Mouse (Mus musculus) midbrain, embryonic 10.5 days (tissue): ENCODE data around the gene Sirpb1a. TPM values are rescaled to one million over a fixed set of nuclear protein-coding genes. Genes with fewer than 3 reads are reported as not detected.
"Not testable (repeated sequence)": the region's sequence is repeated elsewhere in the genome, so short reads cannot be mapped to it uniquely, and the experiment has no call there.

Source experiments
- DNase-seq: peaks from one replicate; pipeline ENCODE4 v3.0.0-alpha.2; 2017; ENCODE audit warnings: low spot score
- H3K27ac ChIP-seq: fragments of 300-500 bp; sonication (generic); replicated peaks from 2 replicates; pipeline ENCODE4 v1.5.1; 2016; ENCODE audit warnings: mild to moderate bottlenecking
- H3K27me3 ChIP-seq: fragments of 300-500 bp; sonication (generic); 2 replicates; pipeline ENCODE4 v1.6.1; 2016; ENCODE audit warnings: low read depth, mild to moderate bottlenecking; ENCODE audit not compliant: poor library complexity, severe bottlenecking
- H3K36me3 ChIP-seq: fragments of 300-500 bp; sonication (generic); 2 replicates; pipeline ENCODE4 v1.6.1; 2016; ENCODE audit warnings: mild to moderate bottlenecking, moderate library complexity
- H3K4me1 ChIP-seq: fragments of 300-500 bp; sonication (generic); 2 replicates; pipeline ENCODE4 v1.6.1; 2016
- H3K4me3 ChIP-seq: fragments of 300-500 bp; sonication (generic); 2 replicates; pipeline ENCODE4 v1.5.1; 2016; ENCODE audit warnings: mild to moderate bottlenecking, moderate library complexity
- H3K9me3 ChIP-seq: fragments of 300-500 bp; sonication (generic); replicated peaks from 2 replicates; pipeline ENCODE4 v1.6.1; 2016; ENCODE audit warnings: mild to moderate bottlenecking
- WGBS: fragments of 180-500 bp; shearing (Covaris S2); methylation state at CpG from one replicate; pipeline ENCODE4 v1.1.7; 2016; 5-methylcytosine and 5-hydroxymethylcytosine counted together
- polyA plus RNA-seq: library from polyadenylated mRNA; unstranded; fragments of >200 nt; fragmentation: Nextera tagmentation; extraction: Ambion mirVana; gene quantifications from 2 replicates; pipeline ENCODE4 v1.2.1, GENCODE M21; 2016

Sirpb1a gene
- not detected in 2 replicates for polyA plus RNA-seq

- DNase-seq, H3K4me3 ChIP-seq, H3K36me3 ChIP-seq, H3K27me3 ChIP-seq, H3K27ac ChIP-seq, H3K4me1 ChIP-seq, H3K9me3 ChIP-seq: not testable (repeated sequence)
- WGBS, result 100% methylated on average over 1 of the region's 1 CpGs
Observed at GRCm38 (mm10) chr3:15426447-15426846, at the start of gene Sirpb1a. Gene Sirpb1a, minus strand, starts transcription at chr3:15426520.

DNA sequence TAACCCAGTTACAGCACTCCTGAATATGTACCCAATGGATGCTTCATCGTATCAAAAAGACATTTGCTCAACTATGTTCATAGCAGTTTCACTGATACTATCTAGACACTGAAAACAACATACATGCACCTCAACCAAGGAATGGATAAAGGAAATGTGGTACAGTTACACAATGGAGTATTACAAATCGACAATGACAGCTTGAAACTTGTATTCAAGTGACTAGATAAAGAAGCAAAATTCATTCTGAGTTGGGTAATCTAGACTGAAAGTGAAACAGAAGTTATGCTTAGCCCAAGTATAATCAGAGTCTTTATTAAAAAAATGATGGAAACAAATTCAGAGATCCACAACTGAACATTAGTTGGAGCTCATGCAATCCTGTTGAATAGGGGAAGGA, 48.5 kb upstream of the Sirpb1a start:
- H3K4me3 ChIP-seq, H3K4me1 ChIP-seq, DNase-seq, H3K36me3 ChIP-seq, H3K9me3 ChIP-seq, H3K27me3 ChIP-seq, H3K27ac ChIP-seq: not testable (repeated sequence)
- 63% methylated on average over 2 of the region's 2 CpGs for WGBS

GRCm38 (mm10) chr3:15470158-15470557, 43.8 kb upstream of the Sirpb1a start:
- not testable (repeated sequence) for H3K9me3 ChIP-seq, DNase-seq, H3K27me3 ChIP-seq, H3K4me3 ChIP-seq, H3K4me1 ChIP-seq, H3K27ac ChIP-seq, H3K36me3 ChIP-seq
- WGBS, result 100% methylated on average over 1 of the region's 3 CpGs

DNA sequence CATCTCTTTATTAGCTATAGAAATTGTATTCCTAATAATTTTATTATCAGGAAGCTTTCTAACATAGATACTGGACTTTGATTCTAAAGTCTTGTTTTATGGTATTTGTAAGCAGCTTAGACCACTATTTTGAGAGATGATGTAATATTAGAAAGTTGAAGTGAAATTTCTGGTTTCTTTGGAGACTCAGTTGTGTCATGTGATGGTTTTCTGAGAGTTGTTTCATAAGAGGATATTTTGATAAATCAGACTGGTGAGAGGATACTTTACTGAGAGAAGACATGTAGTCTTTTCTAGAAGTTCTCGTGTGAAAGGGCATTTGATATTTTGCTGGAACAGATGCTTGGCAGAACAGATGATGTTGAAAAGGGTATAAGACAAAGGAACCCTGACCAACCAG, 17.6 kb upstream of the Sirpb1a start:
- not testable (repeated sequence) for H3K27ac ChIP-seq, H3K36me3 ChIP-seq, DNase-seq, H3K27me3 ChIP-seq, H3K4me1 ChIP-seq, H3K4me3 ChIP-seq, H3K9me3 ChIP-seq
- WGBS, result 75% methylated on average over 1 of the region's 1 CpGs

GRCm38 (mm10) chr3:15439844-15440243, 13.5 kb upstream of the Sirpb1a start:
- 79% methylated on average over 1 of the region's 1 CpGs for WGBS
- H3K4me1 ChIP-seq, H3K27ac ChIP-seq, DNase-seq, H3K36me3 ChIP-seq, H3K27me3 ChIP-seq, H3K4me3 ChIP-seq: not testable (repeated sequence)
- peaks cover 16% of the 10 kb centered on the region; the same call in 1 of the 2 replicates for H3K9me3 ChIP-seq

GRCm38 (mm10) chr3:15427917-15428316, 1.6 kb upstream of the Sirpb1a start:
- H3K36me3 ChIP-seq, result no peaks in the 10 kb centered on the region
- no peaks in the 10 kb centered on the region for H3K4me1 ChIP-seq
- no peaks in the 10 kb centered on the region; the same call in 1 of the 2 replicates for H3K9me3 ChIP-seq
- DNase-seq, result no peak
- H3K4me3 ChIP-seq, result no peak overlapping the region
- 80% methylated on average over 1 of the region's 1 CpGs for WGBS
- no peak overlapping the region for H3K27ac ChIP-seq
- no peaks in the 10 kb centered on the region for H3K27me3 ChIP-seq

GRCm38 (mm10) chr3:15355690-15356089, 70.6 kb downstream of the Sirpb1a start:
- H3K36me3 ChIP-seq, H3K27me3 ChIP-seq, H3K9me3 ChIP-seq, H3K27ac ChIP-seq, DNase-seq, H3K4me1 ChIP-seq, H3K4me3 ChIP-seq: not testable (repeated sequence)
- 82% methylated on average over 3 of the region's 3 CpGs for WGBS

DNA sequence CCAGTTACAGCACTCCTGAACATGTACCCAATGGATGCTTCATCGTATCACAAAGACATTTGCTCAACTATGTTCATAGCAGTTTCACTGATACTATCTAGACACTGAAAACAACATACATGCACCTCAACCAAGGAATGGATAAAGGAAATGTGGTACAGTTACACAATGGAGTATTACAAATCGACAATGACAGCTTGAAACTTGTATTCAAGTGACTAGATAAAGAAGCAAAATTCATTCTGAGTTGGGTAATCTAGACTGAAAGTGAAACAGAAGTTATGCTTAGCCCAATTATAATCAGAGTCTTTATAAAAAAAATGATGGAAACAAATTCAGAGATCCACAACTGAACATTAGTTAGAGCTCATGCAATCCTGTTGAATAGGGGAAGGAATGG, 76.0 kb downstream of the Sirpb1a start:
- not testable (repeated sequence) for H3K36me3 ChIP-seq, DNase-seq, H3K9me3 ChIP-seq, H3K4me1 ChIP-seq, H3K4me3 ChIP-seq, H3K27ac ChIP-seq, H3K27me3 ChIP-seq
- 92% methylated on average over 1 of the region's 2 CpGs for WGBS

- 81% methylated on average over 3 of the region's 3 CpGs for WGBS
Observed at GRCm38 (mm10) chr3:15345606-15346005, 80.7 kb downstream of the Sirpb1a start.

GRCm38 (mm10) chr3:15340287-15340686, 86.0 kb downstream of the Sirpb1a start:
- H3K27me3 ChIP-seq, result no peaks in the 10 kb centered on the region
- WGBS, result 77% methylated on average over 1 of the region's 1 CpGs
- no peaks in the 10 kb centered on the region for H3K4me1 ChIP-seq
- no peak overlapping the region for H3K27ac ChIP-seq
- no peak overlapping the region for H3K4me3 ChIP-seq
- no peaks in the 10 kb centered on the region for H3K9me3 ChIP-seq
- no peaks in the 10 kb centered on the region for H3K36me3 ChIP-seq
- DNase-seq, result no peak

More at GRCm38 (mm10) chr3:15345606-15346005, 80.7 kb downstream of the Sirpb1a start:
- not testable (repeated sequence) for H3K4me3 ChIP-seq, H3K36me3 ChIP-seq, DNase-seq, H3K4me1 ChIP-seq, H3K27me3 ChIP-seq, H3K9me3 ChIP-seq, H3K27ac ChIP-seq

- H3K27ac ChIP-seq, result no peak overlapping the region
- WGBS, result 72% methylated on average over 2 of the region's 2 CpGs
- DNase-seq, result no peak
- H3K36me3 ChIP-seq, result no peaks in the 10 kb centered on the region
- no peak overlapping the region for H3K4me3 ChIP-seq
- no peaks in the 10 kb centered on the region for H3K27me3 ChIP-seq
- peaks cover 5% of the 10 kb centered on the region; the same call in 1 of the 2 replicates for H3K9me3 ChIP-seq
- H3K4me1 ChIP-seq, result no peaks in the 10 kb centered on the region
Observed at GRCm38 (mm10) chr3:15334182-15334581, 92.1 kb downstream of the Sirpb1a start.

GRCm38 (mm10) chr3:15332063-15332462, 94.3 kb downstream of the Sirpb1a start, which contains the start of gene Gm9733:
Gene Gm9733, minus strand, starts transcription at chr3:15332302.
- DNase-seq, result no peak
- peaks cover 5% of the 10 kb centered on the region; the same call in 1 of the 2 replicates for H3K9me3 ChIP-seq
- H3K36me3 ChIP-seq, result no peaks in the 10 kb centered on the region
- 90% methylated on average over 3 of the region's 3 CpGs for WGBS
- no peak within 1 kb of the TSS for H3K27ac ChIP-seq
- no peaks in the 10 kb centered on the region for H3K4me1 ChIP-seq
- H3K4me3 ChIP-seq, result no peak within 1 kb of the TSS
- no peaks in the 10 kb centered on the region for H3K27me3 ChIP-seq

- H3K9me3 ChIP-seq, result peaks cover 5% of the 10 kb centered on the region; the same call in 1 of the 2 replicates
- DNase-seq, result no peak
- no peaks in the 10 kb centered on the region for H3K27me3 ChIP-seq
- H3K36me3 ChIP-seq, result no peaks in the 10 kb centered on the region
- no peak overlapping the region for H3K4me3 ChIP-seq
- WGBS, result 69% methylated on average over 3 of the region's 3 CpGs
- H3K4me1 ChIP-seq, result no peaks in the 10 kb centered on the region
- no peak overlapping the region for H3K27ac ChIP-seq
Observed at GRCm38 (mm10) chr3:15331545-15331944, 94.8 kb downstream of the Sirpb1a start.

DNA sequence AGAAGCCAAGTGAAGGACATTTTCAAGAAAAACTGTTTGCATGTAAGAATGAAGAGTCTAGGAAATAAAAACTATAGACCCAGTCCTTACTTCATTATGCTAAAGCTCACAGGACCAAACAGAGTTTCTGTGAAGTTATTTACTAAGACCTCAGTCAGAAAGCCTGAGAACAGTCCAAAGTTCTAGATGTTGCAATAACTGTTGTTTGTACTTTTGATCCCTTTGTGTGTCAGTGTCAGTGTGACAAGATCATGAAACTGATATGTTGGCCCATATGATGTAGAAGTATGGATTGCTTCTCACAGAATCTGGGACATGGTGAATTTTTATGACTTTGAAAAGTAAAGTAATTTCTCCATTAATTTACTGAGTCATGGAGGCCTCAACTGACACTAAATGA, 96.8 kb downstream of the Sirpb1a start:
- Histone ChIP-seq H3K9me3 (peaks cover 5% of the 10 kb centered on the region; the same call in 1 of the 2 replicates), H3K4me1 (no peaks in the 10 kb centered on the region), H3K36me3 (no peaks in the 10 kb centered on the region), H3K4me3 (no peak overlapping the region), H3K27ac (no peak overlapping the region), H3K27me3 (no peaks in the 10 kb centered on the region)
- no peak for DNase-seq
